Mouse (Mus musculus) forebrain, embryonic 12.5 days (tissue): ENCODE results near the gene Ankrd13d. TPM values are rescaled to one million over a fixed set of nuclear protein-coding genes. Genes with fewer than 3 reads are reported as not detected.
A peak's percentile ranks its signal among the peaks of the same experiment; 100 is the strongest.

Experiments
- ATAC-seq: fragments of 200-750 bp; cut with Nextera tagmentation; 2 replicates; pipeline ENCODE4 v1.8.0; 2017; ENCODE audit warnings: moderate TSS enrichment; ENCODE audit not compliant: low FRiP score
- H3K27ac ChIP-seq: fragments of 300-500 bp; sonication (generic); 2 replicates; pipeline ENCODE4 v1.5.1; 2016; ENCODE audit warnings: mild to moderate bottlenecking
- H3K27me3 ChIP-seq: fragments of 300-500 bp; sonication (generic); 2 replicates; pipeline ENCODE4 v1.6.1; 2016; ENCODE audit warnings: mild to moderate bottlenecking
- H3K36me3 ChIP-seq: fragments of 300-500 bp; sonication (generic); replicated peaks from 2 replicates; pipeline ENCODE4 v1.6.1; 2016; ENCODE audit warnings: mild to moderate bottlenecking
- H3K4me1 ChIP-seq: fragments of 300-500 bp; sonication (generic); 2 replicates; pipeline ENCODE4 v1.6.1; 2016
- H3K4me2 ChIP-seq: fragments of 300-500 bp; sonication (generic); 2 replicates; pipeline ENCODE4 v1.6.1; 2016; ENCODE audit warnings: mild to moderate bottlenecking, moderate library complexity
- H3K4me3 ChIP-seq: fragments of 300-500 bp; sonication (generic); replicated peaks from 2 replicates; pipeline ENCODE4 v1.5.1; 2016; ENCODE audit warnings: mild to moderate bottlenecking
- H3K9ac ChIP-seq: fragments of 300-500 bp; sonication (generic); 2 replicates; pipeline ENCODE4 v1.6.1; 2016; ENCODE audit warnings: mild to moderate bottlenecking
- H3K9me3 ChIP-seq: fragments of 300-500 bp; sonication (generic); 2 replicates; pipeline ENCODE4 v1.6.1; 2016
- WGBS: fragments of 180-500 bp; shearing (Covaris S2); methylation state at CpG from one replicate; pipeline ENCODE4 v1.1.7; 2016; 5-methylcytosine and 5-hydroxymethylcytosine counted together
- polyA plus RNA-seq: library from polyadenylated mRNA; unstranded; fragments of >200 nt; fragmentation: Nextera tagmentation; extraction: Ambion mirVana; gene quantifications from 2 replicates; pipeline ENCODE4 v1.2.1, GENCODE M21; 2016

Ankrd13d gene
- polyA plus RNA-seq, 1 experiment from 2014 or later = 12.6 TPM

GRCm38 (mm10) chr19:4270972-4271371, 12.0 kb downstream of the Ankrd13d start:
- 95% methylated on average over 11 of the region's 11 CpGs for WGBS

GRCm38 (mm10) chr19:4270187-4270586, 12.8 kb downstream of the Ankrd13d start:
- no peaks in the 10 kb centered on the region for H3K9me3 ChIP-seq
- H3K4me2 ChIP-seq = no peak overlapping the region
- H3K4me1 ChIP-seq = peaks cover 7% of the 10 kb centered on the region
- H3K36me3 ChIP-seq = no peaks in the 10 kb centered on the region
- no peak for ATAC-seq
- no peak overlapping the region for H3K27ac ChIP-seq
- H3K27me3 ChIP-seq = peaks cover 31% of the 10 kb centered on the region
- H3K9ac ChIP-seq = no peak overlapping the region
- WGBS = 80% methylated on average over 6 of the region's 6 CpGs
- H3K4me3 ChIP-seq = no peak overlapping the region

More at GRCm38 (mm10) chr19:4270972-4271371, 12.0 kb downstream of the Ankrd13d start:
- H3K27ac ChIP-seq = no peak overlapping the region
- peaks cover 7% of the 10 kb centered on the region for H3K4me1 ChIP-seq
- no peaks in the 10 kb centered on the region for H3K9me3 ChIP-seq
- H3K36me3 ChIP-seq = no peaks in the 10 kb centered on the region
- H3K9ac ChIP-seq = no peak overlapping the region
- ATAC-seq = no peak
- H3K4me2 ChIP-seq = no peak overlapping the region
- no peak overlapping the region for H3K4me3 ChIP-seq
- peaks cover 31% of the 10 kb centered on the region for H3K27me3 ChIP-seq

- ATAC-seq = peak; percentile 63
- H3K9ac ChIP-seq = peak within 1 kb of the TSS; percentile 39
- no peaks in the 10 kb centered on the region for H3K36me3 ChIP-seq
- H3K4me1 ChIP-seq = peaks cover 7% of the 10 kb centered on the region
- no peak within 1 kb of the TSS for H3K27ac ChIP-seq
- whole genome bisulfite sequencing = 5% methylated on average over 46 of the region's 46 CpGs
- no peaks in the 10 kb centered on the region for H3K9me3 ChIP-seq
- H3K27me3 ChIP-seq = peaks cover 31% of the 10 kb centered on the region
- H3K4me3 ChIP-seq = peak within 1 kb of the TSS; percentile 36
- peak within 1 kb of the TSS; percentile 55 for H3K4me2 ChIP-seq
Measured at GRCm38 (mm10) chr19:4268566-4269361, 14.2 kb downstream of the Ankrd13d start, which contains the start of gene Ssh3. TSS of gene Ssh3 (minus strand) at chr19:4269180.

GRCm38 (mm10) chr19:4265956-4266355, 17.0 kb downstream of the Ankrd13d start:
- ATAC-seq = no peak
- no peak overlapping the region for H3K27ac ChIP-seq
- H3K9ac ChIP-seq = no peak overlapping the region
- H3K4me3 ChIP-seq = no peak overlapping the region
- peaks cover 31% of the 10 kb centered on the region for H3K27me3 ChIP-seq
- WGBS = 64% methylated on average over 4 of the region's 4 CpGs
- peaks cover 7% of the 10 kb centered on the region for H3K4me1 ChIP-seq
- H3K9me3 ChIP-seq = no peaks in the 10 kb centered on the region
- H3K36me3 ChIP-seq = no peaks in the 10 kb centered on the region
- no peak overlapping the region for H3K4me2 ChIP-seq

GRCm38 (mm10) chr19:4264171-4264780, 18.7 kb downstream of the Ankrd13d start:
- Histone ChIP-seq H3K4me2 (no peak overlapping the region), H3K9me3 (no peaks in the 10 kb centered on the region), H3K9ac (no peak overlapping the region), H3K4me1 (peaks cover 7% of the 10 kb centered on the region), H3K36me3 (no peaks in the 10 kb centered on the region), H3K27ac (no peak overlapping the region), H3K4me3 (no peak overlapping the region), H3K27me3 (peaks cover 18% of the 10 kb centered on the region)
- no peak for ATAC-seq
- whole genome bisulfite sequencing = 94% methylated on average over 6 of the region's 6 CpGs

GRCm38 (mm10) chr19:4263702-4264101, 19.2 kb downstream of the Ankrd13d start:
- H3K4me2 ChIP-seq = no peak overlapping the region
- H3K9me3 ChIP-seq = no peaks in the 10 kb centered on the region
- peaks cover 2% of the 10 kb centered on the region for H3K4me1 ChIP-seq
- H3K4me3 ChIP-seq = no peak overlapping the region
- peaks cover 12% of the 10 kb centered on the region for H3K27me3 ChIP-seq
- WGBS = 65% methylated on average over 14 of the region's 14 CpGs
- no peak overlapping the region for H3K9ac ChIP-seq
- no peak overlapping the region for H3K27ac ChIP-seq
- no peaks in the 10 kb centered on the region for H3K36me3 ChIP-seq
- ATAC-seq = no peak

- whole genome bisulfite sequencing = 85% methylated on average over 6 of the region's 6 CpGs
- no peaks in the 10 kb centered on the region for H3K9me3 ChIP-seq
- H3K4me2 ChIP-seq = no peak overlapping the region
- no peak for ATAC-seq
- no peak overlapping the region for H3K27ac ChIP-seq
- H3K27me3 ChIP-seq = peaks cover 3% of the 10 kb centered on the region
- H3K4me3 ChIP-seq = no peak overlapping the region
- 0 out of 2 replicates have a peak, but pooled peaks cover 3% of the 10 kb centered on the region for H3K4me1 ChIP-seq
- H3K9ac ChIP-seq = no peak overlapping the region
- H3K36me3 ChIP-seq = no peaks in the 10 kb centered on the region
Measured at GRCm38 (mm10) chr19:4262756-4263155, 20.2 kb downstream of the Ankrd13d start.

- Histone ChIP-seq H3K4me3 (no peak overlapping the region), H3K9me3 (no peaks in the 10 kb centered on the region), H3K27ac (no peak overlapping the region), H3K4me1 (peaks cover 10% of the 10 kb centered on the region), H3K9ac (no peak overlapping the region), H3K36me3 (no peaks in the 10 kb centered on the region), H3K4me2 (no peak overlapping the region), H3K27me3 (no peaks in the 10 kb centered on the region)
- ATAC-seq = no peak
- WGBS = 56% methylated on average over 8 of the region's 8 CpGs
Measured at GRCm38 (mm10) chr19:4261038-4261698, 21.8 kb downstream of the Ankrd13d start.

GRCm38 (mm10) chr19:4257897-4258252, 25.1 kb downstream of the Ankrd13d start:
- no peak overlapping the region for H3K27ac ChIP-seq
- WGBS = 18% methylated on average over 12 of the region's 12 CpGs
- H3K27me3 ChIP-seq = no peaks in the 10 kb centered on the region
- H3K9ac ChIP-seq = peak overlapping the region; percentile 54
- H3K4me1 ChIP-seq = peaks cover 10% of the 10 kb centered on the region
- ATAC-seq = no peak
- H3K4me2 ChIP-seq = peak overlapping the region; percentile 89
- H3K9me3 ChIP-seq = no peaks in the 10 kb centered on the region
- no peaks in the 10 kb centered on the region for H3K36me3 ChIP-seq
- peak overlapping the region; percentile 61 for H3K4me3 ChIP-seq

GRCm38 (mm10) chr19:4257216-4257896, 25.6 kb downstream of the Ankrd13d start:
- Histone ChIP-seq H3K27me3 (no peaks in the 10 kb centered on the region), H3K4me1 (peaks cover 10% of the 10 kb centered on the region), H3K36me3 (no peaks in the 10 kb centered on the region), H3K4me2 (peak overlapping the region; percentile 89), H3K9ac (peak overlapping the region; percentile 73), H3K9me3 (no peaks in the 10 kb centered on the region), H3K4me3 (peak overlapping the region; percentile 61), H3K27ac (no peak overlapping the region)
- WGBS = 1% methylated on average over 41 of the region's 41 CpGs
- peak; percentile 93 for ATAC-seq

- H3K9ac ChIP-seq = no peak overlapping the region
- no peaks in the 10 kb centered on the region for H3K27me3 ChIP-seq
- ATAC-seq = no peak
- no peak overlapping the region for H3K27ac ChIP-seq
- no peak overlapping the region for H3K4me2 ChIP-seq
- no peaks in the 10 kb centered on the region for H3K36me3 ChIP-seq
- H3K4me3 ChIP-seq = no peak overlapping the region
- peaks cover 10% of the 10 kb centered on the region for H3K4me1 ChIP-seq
- 70% methylated on average over 11 of the region's 11 CpGs for WGBS
- no peaks in the 10 kb centered on the region for H3K9me3 ChIP-seq
Measured at GRCm38 (mm10) chr19:4255583-4256162, 27.3 kb downstream of the Ankrd13d start.

- H3K36me3 ChIP-seq = no peaks in the 10 kb centered on the region
- no peak overlapping the region for H3K4me2 ChIP-seq
- H3K27me3 ChIP-seq = no peaks in the 10 kb centered on the region
- no peak overlapping the region for H3K9ac ChIP-seq
- no peak overlapping the region for H3K27ac ChIP-seq
- no peaks in the 10 kb centered on the region for H3K9me3 ChIP-seq
- no peak overlapping the region for H3K4me3 ChIP-seq
- H3K4me1 ChIP-seq = peaks cover 10% of the 10 kb centered on the region
- WGBS = 88% methylated on average over 7 of the region's 7 CpGs
- ATAC-seq = no peak
Measured at GRCm38 (mm10) chr19:4254230-4254629, 28.7 kb downstream of the Ankrd13d start.
